Mouse (Mus musculus): ENCODE results near the gene Msi2. TPM values are rescaled to one million over a fixed set of nuclear protein-coding genes. Genes with fewer than 3 reads are reported as not detected.

Gene Msi2
- polyA plus RNA-seq, 1 experiment from 2014 or later, result 17.9 TPM

- WGBS, result 90% methylated on average over 3 of the region's 3 CpGs
- Histone ChIP-seq H3K4me1 (ENCODE audit: control insufficient read depth, insufficient read depth, low read length) (peaks cover 28% of the 10 kb centered on the region), H3K9me3 (ENCODE audit: control insufficient read depth, low read depth, low read length) (no peaks in the 10 kb centered on the region), H3K27ac (ENCODE audit: low read length) (no peak overlapping the region), H3K4me2 (replicated peaks; ENCODE audit: low read depth, low read length) (no peak overlapping the region), H3K27me3 (ENCODE audit: control insufficient read depth, insufficient read depth, low read length) (no peaks in the 10 kb centered on the region), H3K36me3 (ENCODE audit: control insufficient read depth, insufficient read depth, low read length) (no peaks in the 10 kb centered on the region), H3K9ac (replicated peaks; ENCODE audit: low read depth, low read length) (no peak overlapping the region), H3K4me3 (ENCODE audit: low read depth, low read length) (no peak overlapping the region)
- no peak for ATAC-seq (ENCODE audit: insufficient number of reproducible peaks, insufficient read depth, low FRiP score, low read depth)
Observed at GRCm38 (mm10) chr11:88484047-88484446, 234.3 kb downstream of the Msi2 start.

GRCm38 (mm10) chr11:88482636-88483035, 235.7 kb downstream of the Msi2 start:
- H3K9me3 ChIP-seq (ENCODE audit: control insufficient read depth, low read depth, low read length), result no peaks in the 10 kb centered on the region
- no peak overlapping the region for H3K4me2 ChIP-seq (replicated peaks; ENCODE audit: low read depth, low read length)
- no peaks in the 10 kb centered on the region for H3K36me3 ChIP-seq (ENCODE audit: control insufficient read depth, insufficient read depth, low read length)
- H3K4me1 ChIP-seq (ENCODE audit: control insufficient read depth, insufficient read depth, low read length), result peaks cover 28% of the 10 kb centered on the region
- H3K9ac ChIP-seq (replicated peaks; ENCODE audit: low read depth, low read length), result no peak overlapping the region
- ATAC-seq (ENCODE audit: insufficient number of reproducible peaks, insufficient read depth, low FRiP score, low read depth), result no peak
- WGBS, result 55% methylated on average over 11 of the region's 11 CpGs
- H3K27ac ChIP-seq (ENCODE audit: low read length), result peak overlapping the region; percentile 66
- H3K4me3 ChIP-seq (ENCODE audit: low read depth, low read length), result no peak overlapping the region
- no peaks in the 10 kb centered on the region for H3K27me3 ChIP-seq (ENCODE audit: control insufficient read depth, insufficient read depth, low read length)

GRCm38 (mm10) chr11:88482236-88482635, 236.1 kb downstream of the Msi2 start:
- WGBS, result 63% methylated on average over 6 of the region's 6 CpGs
- Histone ChIP-seq H3K36me3 (ENCODE audit: control insufficient read depth, insufficient read depth, low read length) (no peaks in the 10 kb centered on the region), H3K4me3 (ENCODE audit: low read depth, low read length) (no peak overlapping the region), H3K27ac (ENCODE audit: low read length) (peak overlapping the region; percentile 74), H3K9me3 (ENCODE audit: control insufficient read depth, low read depth, low read length) (no peaks in the 10 kb centered on the region), H3K9ac (replicated peaks; ENCODE audit: low read depth, low read length) (no peak overlapping the region), H3K4me1 (ENCODE audit: control insufficient read depth, insufficient read depth, low read length) (peaks cover 28% of the 10 kb centered on the region), H3K4me2 (replicated peaks; ENCODE audit: low read depth, low read length) (no peak overlapping the region), H3K27me3 (ENCODE audit: control insufficient read depth, insufficient read depth, low read length) (no peaks in the 10 kb centered on the region)
- ATAC-seq (ENCODE audit: insufficient number of reproducible peaks, insufficient read depth, low FRiP score, low read depth), result no peak

- ATAC-seq (ENCODE audit: insufficient number of reproducible peaks, insufficient read depth, low FRiP score, low read depth), result peak; percentile 85
- Histone ChIP-seq H3K4me1 (ENCODE audit: control insufficient read depth, insufficient read depth, low read length) (peaks cover 28% of the 10 kb centered on the region), H3K4me2 (replicated peaks; ENCODE audit: low read depth, low read length) (peak overlapping the region; percentile 15), H3K9ac (replicated peaks; ENCODE audit: low read depth, low read length) (no peak overlapping the region), H3K36me3 (ENCODE audit: control insufficient read depth, insufficient read depth, low read length) (no peaks in the 10 kb centered on the region), H3K4me3 (ENCODE audit: low read depth, low read length) (no peak overlapping the region), H3K27me3 (ENCODE audit: control insufficient read depth, insufficient read depth, low read length) (no peaks in the 10 kb centered on the region), H3K9me3 (ENCODE audit: control insufficient read depth, low read depth, low read length) (no peaks in the 10 kb centered on the region), H3K27ac (ENCODE audit: low read length) (peak overlapping the region; percentile 74)
- WGBS, result 55% methylated on average over 7 of the region's 7 CpGs
Observed at GRCm38 (mm10) chr11:88481602-88482161, 236.6 kb downstream of the Msi2 start.

GRCm38 (mm10) chr11:88481092-88481601, 237.2 kb downstream of the Msi2 start:
- Histone ChIP-seq H3K4me3 (ENCODE audit: low read depth, low read length) (no peak overlapping the region), H3K36me3 (ENCODE audit: control insufficient read depth, insufficient read depth, low read length) (no peaks in the 10 kb centered on the region), H3K9ac (replicated peaks; ENCODE audit: low read depth, low read length) (no peak overlapping the region), H3K27me3 (ENCODE audit: control insufficient read depth, insufficient read depth, low read length) (no peaks in the 10 kb centered on the region), H3K4me2 (replicated peaks; ENCODE audit: low read depth, low read length) (peak overlapping the region; percentile 15), H3K9me3 (ENCODE audit: control insufficient read depth, low read depth, low read length) (no peaks in the 10 kb centered on the region), H3K4me1 (ENCODE audit: control insufficient read depth, insufficient read depth, low read length) (peaks cover 27% of the 10 kb centered on the region), H3K27ac (ENCODE audit: low read length) (peak overlapping the region; percentile 74)
- WGBS, result 50% methylated on average over 9 of the region's 9 CpGs
- ATAC-seq (ENCODE audit: insufficient number of reproducible peaks, insufficient read depth, low FRiP score, low read depth), result peak; percentile 54

GRCm38 (mm10) chr11:88479498-88479897, 238.8 kb downstream of the Msi2 start:
- no peak for ATAC-seq (ENCODE audit: insufficient number of reproducible peaks, insufficient read depth, low FRiP score, low read depth)
- Histone ChIP-seq H3K36me3 (ENCODE audit: control insufficient read depth, insufficient read depth, low read length) (no peaks in the 10 kb centered on the region), H3K27me3 (ENCODE audit: control insufficient read depth, insufficient read depth, low read length) (no peaks in the 10 kb centered on the region), H3K4me2 (replicated peaks; ENCODE audit: low read depth, low read length) (no peak overlapping the region), H3K27ac (ENCODE audit: low read length) (no peak overlapping the region), H3K4me1 (ENCODE audit: control insufficient read depth, insufficient read depth, low read length) (peaks cover 23% of the 10 kb centered on the region), H3K9ac (replicated peaks; ENCODE audit: low read depth, low read length) (no peak overlapping the region), H3K4me3 (ENCODE audit: low read depth, low read length) (no peak overlapping the region), H3K9me3 (ENCODE audit: control insufficient read depth, low read depth, low read length) (no peaks in the 10 kb centered on the region)
- WGBS, result 86% methylated on average over 5 of the region's 5 CpGs

- no peak for ATAC-seq (ENCODE audit: insufficient number of reproducible peaks, insufficient read depth, low FRiP score, low read depth)
- Histone ChIP-seq H3K4me3 (ENCODE audit: low read depth, low read length) (no peak overlapping the region), H3K27me3 (ENCODE audit: control insufficient read depth, insufficient read depth, low read length) (no peaks in the 10 kb centered on the region), H3K9ac (replicated peaks; ENCODE audit: low read depth, low read length) (no peak overlapping the region), H3K9me3 (ENCODE audit: control insufficient read depth, low read depth, low read length) (no peaks in the 10 kb centered on the region), H3K27ac (ENCODE audit: low read length) (no peak overlapping the region), H3K4me1 (ENCODE audit: control insufficient read depth, insufficient read depth, low read length) (peaks cover 21% of the 10 kb centered on the region; the same call in 1 of the 2 replicates), H3K36me3 (ENCODE audit: control insufficient read depth, insufficient read depth, low read length) (no peaks in the 10 kb centered on the region), H3K4me2 (replicated peaks; ENCODE audit: low read depth, low read length) (no peak overlapping the region)
- WGBS, result 78% methylated on average over 4 of the region's 4 CpGs
Observed at GRCm38 (mm10) chr11:88474889-88475440, 243.3 kb downstream of the Msi2 start.

- 52% methylated on average over 8 of the region's 8 CpGs for WGBS
- Histone ChIP-seq H3K27ac (ENCODE audit: low read length) (no peak overlapping the region), H3K27me3 (ENCODE audit: control insufficient read depth, insufficient read depth, low read length) (no peaks in the 10 kb centered on the region), H3K36me3 (ENCODE audit: control insufficient read depth, insufficient read depth, low read length) (no peaks in the 10 kb centered on the region), H3K4me2 (replicated peaks; ENCODE audit: low read depth, low read length) (no peak overlapping the region), H3K4me3 (ENCODE audit: low read depth, low read length) (no peak overlapping the region), H3K9me3 (ENCODE audit: control insufficient read depth, low read depth, low read length) (no peaks in the 10 kb centered on the region), H3K4me1 (ENCODE audit: control insufficient read depth, insufficient read depth, low read length) (peaks cover 29% of the 10 kb centered on the region; the same call in 1 of the 2 replicates), H3K9ac (replicated peaks; ENCODE audit: low read depth, low read length) (no peak overlapping the region)
- no peak for ATAC-seq (ENCODE audit: insufficient number of reproducible peaks, insufficient read depth, low FRiP score, low read depth)
Observed at GRCm38 (mm10) chr11:88472731-88473130, 245.6 kb downstream of the Msi2 start.

Measured in stomach, embryonic 14.5 days (tissue).